Mouse (Mus musculus) limb, embryonic 15.5 days (tissue): ENCODE measurements around the gene Tgfbi. TPM values are rescaled to one million over a fixed set of nuclear protein-coding genes. Genes with fewer than 3 reads are reported as not detected.

Experiments used
- ATAC-seq: fragments of 200-750 bp; cut with Nextera tagmentation; 2 replicates; pipeline ENCODE4 v1.8.0; 2017; ENCODE audit warnings: low read depth, moderate TSS enrichment; ENCODE audit not compliant: insufficient number of reproducible peaks, low FRiP score, low TSS enrichment
- H3K27ac ChIP-seq: fragments of 300-500 bp; sonication (generic); 2 replicates; pipeline ENCODE4 v1.5.1; 2015; ENCODE audit warnings: moderate library complexity, mild to moderate bottlenecking, inconsistent platforms
- H3K27me3 ChIP-seq: fragments of 300-500 bp; sonication (generic); 2 replicates; pipeline ENCODE4 v1.6.1; 2015; ENCODE audit warnings: inconsistent platforms
- H3K36me3 ChIP-seq: fragments of 300-500 bp; sonication (generic); 2 replicates; pipeline ENCODE4 v1.6.1; 2015; ENCODE audit warnings: inconsistent platforms
- H3K4me1 ChIP-seq: fragments of 300-500 bp; sonication (generic); 2 replicates; pipeline ENCODE4 v1.6.1; 2015; ENCODE audit warnings: inconsistent platforms
- H3K4me2 ChIP-seq: fragments of 300-500 bp; sonication (generic); 2 replicates; pipeline ENCODE4 v1.6.1; 2015; ENCODE audit warnings: mild to moderate bottlenecking, inconsistent platforms
- H3K4me3 ChIP-seq: fragments of 300-500 bp; sonication (generic); 2 replicates; pipeline ENCODE4 v1.5.1; 2015; ENCODE audit warnings: mild to moderate bottlenecking, inconsistent platforms
- H3K9ac ChIP-seq: fragments of 300-500 bp; sonication (generic); 2 replicates; pipeline ENCODE4 v1.6.1; 2015; ENCODE audit warnings: inconsistent platforms
- H3K9me3 ChIP-seq: fragments of 300-500 bp; sonication (generic); 2 replicates; pipeline ENCODE4 v1.6.1; 2016; ENCODE audit warnings: inconsistent platforms
- WGBS: fragments of 180-500 bp; shearing (Covaris S2); methylation state at CpG from one replicate; pipeline ENCODE4 v1.1.7; 2015; 5-methylcytosine and 5-hydroxymethylcytosine counted together
- polyA plus RNA-seq: library from polyadenylated mRNA; unstranded; fragments of >200 nt; fragmentation: Nextera tagmentation; extraction: Ambion mirVana; gene quantifications from 2 replicates; pipeline ENCODE4 v1.2.1, GENCODE M21; 2015

Tgfbi gene
- polyA plus RNA-seq, 1 experiment from 2014 or later, result 121 TPM

DNA sequence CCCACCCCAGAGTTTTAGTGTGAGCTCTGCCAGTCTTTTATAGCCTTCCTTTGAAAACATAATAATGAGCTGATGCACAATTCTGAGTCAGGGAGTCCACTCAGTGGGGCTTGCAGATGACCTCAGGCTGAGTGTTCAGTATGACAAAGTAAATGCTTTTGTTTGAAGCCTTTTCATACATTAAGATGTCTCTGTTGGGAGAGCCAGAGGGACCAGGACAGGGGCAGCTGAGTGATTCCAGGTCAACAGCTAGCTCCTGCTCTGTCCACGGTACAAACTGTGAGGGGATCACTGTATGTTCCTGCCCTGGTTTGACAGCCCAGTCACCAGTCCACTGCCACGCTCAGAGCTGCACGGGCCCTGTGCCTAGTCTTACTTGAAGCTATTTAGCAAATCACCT, 26.6 kb upstream of the Tgfbi start:
- WGBS, result 16% methylated on average over 3 of the region's 3 CpGs
- Histone ChIP-seq H3K4me3 (no peak overlapping the region), H3K9ac (no peak overlapping the region), H3K27ac (peak overlapping the region; percentile 91), H3K27me3 (no peaks in the 10 kb centered on the region), H3K36me3 (no peaks in the 10 kb centered on the region), H3K4me2 (no peak overlapping the region), H3K4me1 (peaks cover 28% of the 10 kb centered on the region), H3K9me3 (no peaks in the 10 kb centered on the region)
- no peak for ATAC-seq

DNA sequence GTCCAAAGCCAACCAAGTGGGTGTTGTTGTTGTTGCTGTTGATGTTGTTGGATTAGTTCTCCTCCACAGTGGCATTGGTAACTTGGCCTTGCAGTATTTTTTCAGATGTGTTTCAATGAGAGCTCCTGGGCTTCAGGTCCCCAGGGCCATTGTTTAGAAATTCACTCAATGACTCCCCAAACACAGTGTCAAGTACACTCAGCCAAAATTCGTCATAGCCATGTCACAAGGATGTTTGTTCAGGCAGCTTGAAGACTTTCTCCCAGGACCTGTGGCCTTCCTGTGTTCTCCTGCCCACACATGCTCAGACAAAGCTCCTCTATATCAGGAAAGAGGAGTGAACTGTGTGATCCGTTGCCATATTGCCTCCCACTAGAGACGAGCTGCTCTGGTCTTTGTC, 23.3 kb upstream of the Tgfbi start:
- H3K4me2 ChIP-seq, result no peak overlapping the region
- no peak overlapping the region for H3K4me3 ChIP-seq
- no peaks in the 10 kb centered on the region for H3K36me3 ChIP-seq
- ATAC-seq, result no peak
- no peak overlapping the region for H3K9ac ChIP-seq
- no peaks in the 10 kb centered on the region for H3K27me3 ChIP-seq
- no peaks in the 10 kb centered on the region for H3K9me3 ChIP-seq
- H3K4me1 ChIP-seq, result peaks cover 27% of the 10 kb centered on the region
- 63% methylated on average over 3 of the region's 3 CpGs for WGBS
- no peak overlapping the region for H3K27ac ChIP-seq

DNA sequence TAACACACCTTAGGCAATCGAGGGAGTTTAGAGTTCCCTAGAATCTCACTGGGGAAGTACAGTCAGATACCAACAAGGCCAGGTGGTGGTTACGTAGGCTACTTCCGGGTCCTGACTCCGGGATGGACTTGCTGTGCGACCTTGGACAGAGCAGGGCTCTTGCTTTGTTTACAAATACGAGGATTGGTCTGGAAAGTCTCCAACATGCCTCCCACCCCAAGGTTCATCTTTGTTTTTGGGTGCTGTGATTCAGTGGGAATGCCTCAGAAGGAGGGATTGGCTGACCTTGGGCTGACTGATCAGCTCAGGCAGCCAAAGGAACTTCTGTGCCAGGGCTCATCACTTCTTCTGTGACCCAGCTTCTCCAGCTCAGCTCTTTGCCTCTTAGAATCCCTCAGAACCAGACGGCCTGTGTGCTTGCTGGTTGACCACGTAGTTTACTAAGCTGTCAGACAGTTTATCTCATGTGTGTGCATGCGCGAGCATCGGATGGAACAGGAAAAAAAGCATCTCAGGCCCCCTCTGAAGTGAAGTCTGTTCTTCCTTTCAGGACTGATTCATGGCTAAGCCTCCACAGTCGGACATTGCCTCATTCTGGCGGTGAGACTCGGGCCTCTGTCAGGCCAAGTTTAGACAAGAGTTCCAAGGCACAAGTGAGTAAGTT, 20.7 kb upstream of the Tgfbi start:
- Histone ChIP-seq H3K9ac (no peak overlapping the region), H3K4me1 (peaks cover 12% of the 10 kb centered on the region), H3K36me3 (no peaks in the 10 kb centered on the region), H3K9me3 (no peaks in the 10 kb centered on the region), H3K27ac (no peak overlapping the region; the same call in 1 of the 2 replicates), H3K4me2 (no peak overlapping the region), H3K4me3 (no peak overlapping the region), H3K27me3 (no peaks in the 10 kb centered on the region)
- no peak for ATAC-seq
- WGBS, result 76% methylated on average over 14 of the region's 14 CpGs

DNA sequence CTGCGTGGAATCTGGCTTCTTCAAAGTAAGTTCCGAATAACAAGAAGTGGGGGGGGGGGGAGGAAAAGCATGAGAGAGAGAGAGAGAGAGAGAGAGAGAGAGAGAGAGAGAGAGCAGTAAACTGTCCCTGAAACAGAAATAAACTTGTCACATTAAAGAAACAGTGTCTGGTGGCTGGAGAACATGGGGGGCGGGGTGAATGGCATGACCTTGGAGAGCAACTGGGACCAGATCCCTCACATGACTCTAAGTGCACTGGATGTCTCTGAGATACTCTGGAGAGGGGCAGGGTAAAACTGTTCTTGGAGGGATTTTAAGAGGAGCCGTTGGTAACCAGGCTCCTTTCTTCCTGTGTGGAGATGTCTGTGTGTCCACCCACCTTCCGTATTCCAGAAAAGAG, 19.1 kb upstream of the Tgfbi start:
- Histone ChIP-seq H3K9ac (no peak overlapping the region), H3K27ac (no peak overlapping the region), H3K36me3 (no peaks in the 10 kb centered on the region), H3K27me3 (no peaks in the 10 kb centered on the region), H3K4me1 (peaks cover 25% of the 10 kb centered on the region), H3K4me3 (no peak overlapping the region), H3K4me2 (no peak overlapping the region), H3K9me3 (no peaks in the 10 kb centered on the region)
- no peak for ATAC-seq
- WGBS, result 78% methylated on average over 5 of the region's 5 CpGs

DNA sequence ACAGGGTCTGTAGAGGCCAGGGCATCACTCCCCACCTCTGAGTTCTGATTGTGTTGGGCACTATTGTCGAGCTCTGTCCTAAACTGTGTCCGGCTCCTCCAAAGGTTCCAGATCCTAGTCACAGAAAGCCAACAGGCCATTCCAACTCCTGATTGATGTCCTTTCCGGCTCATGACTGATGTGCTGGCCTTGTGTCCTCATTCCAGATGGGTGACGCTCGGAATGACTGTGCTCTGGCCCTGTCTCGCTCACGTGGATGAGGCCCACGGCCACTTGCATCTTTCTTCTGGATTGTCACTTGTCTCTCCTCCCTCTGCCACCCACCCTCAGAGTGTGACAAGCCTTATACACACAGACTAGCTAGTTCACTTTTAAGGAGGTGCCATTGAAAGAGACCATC, 18.1 kb upstream of the Tgfbi start:
- Histone ChIP-seq H3K4me2 (no peak overlapping the region), H3K4me3 (no peak overlapping the region), H3K9me3 (no peaks in the 10 kb centered on the region), H3K27me3 (no peaks in the 10 kb centered on the region), H3K27ac (no peak overlapping the region), H3K9ac (no peak overlapping the region), H3K4me1 (peaks cover 31% of the 10 kb centered on the region), H3K36me3 (no peaks in the 10 kb centered on the region)
- ATAC-seq, result no peak
- 94% methylated on average over 8 of the region's 8 CpGs for WGBS

DNA sequence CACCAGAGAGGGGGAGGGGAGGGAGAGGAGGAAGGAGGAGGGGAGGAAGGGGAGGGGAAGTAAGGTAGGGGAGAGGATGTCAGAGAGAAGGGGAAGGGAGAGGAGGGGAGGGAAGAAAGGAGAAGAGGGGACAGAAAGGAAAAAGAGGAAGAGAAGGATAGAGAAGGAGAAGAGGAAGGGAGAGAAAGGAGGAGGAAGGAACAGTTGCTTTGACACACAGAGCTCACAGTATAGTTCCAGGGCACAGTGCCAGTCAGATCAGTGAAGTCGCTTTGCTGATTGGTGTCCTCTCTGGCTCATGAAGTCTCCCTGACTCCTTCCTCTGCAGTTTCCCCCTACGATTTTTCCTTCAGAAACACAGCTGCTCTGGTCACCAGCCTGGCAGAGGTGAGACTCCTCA, 17.4 kb upstream of the Tgfbi start:
- Histone ChIP-seq H3K4me2 (no peak overlapping the region), H3K9ac (no peak overlapping the region), H3K36me3 (no peaks in the 10 kb centered on the region), H3K4me3 (no peak overlapping the region), H3K27ac (no peak overlapping the region), H3K4me1 (peaks cover 35% of the 10 kb centered on the region), H3K27me3 (no peaks in the 10 kb centered on the region), H3K9me3 (no peaks in the 10 kb centered on the region)
- WGBS, result 42% methylated on average over 2 of the region's 2 CpGs
- no peak for ATAC-seq

DNA sequence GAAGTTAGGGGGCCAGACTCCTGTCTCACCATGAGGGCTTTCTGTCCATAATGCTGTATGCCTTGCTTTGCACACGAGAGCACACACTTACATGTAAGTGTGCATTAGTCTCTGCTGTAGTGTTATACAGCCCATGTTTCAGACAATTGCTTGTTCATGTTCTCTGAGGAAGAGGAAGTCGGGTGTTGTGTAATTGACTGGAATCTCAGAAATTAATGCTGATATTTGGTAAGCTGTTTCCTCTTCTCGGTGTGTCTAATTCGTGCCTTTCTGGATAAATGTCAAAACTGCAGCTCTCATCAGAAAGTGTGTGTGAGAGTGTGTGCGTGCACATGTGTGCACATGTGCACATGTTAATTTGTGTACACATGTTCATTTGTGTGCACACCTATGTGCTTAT, 16.1 kb upstream of the Tgfbi start:
- H3K9me3 ChIP-seq, result no peaks in the 10 kb centered on the region
- H3K9ac ChIP-seq, result no peak overlapping the region
- H3K4me3 ChIP-seq, result no peak overlapping the region
- H3K36me3 ChIP-seq, result no peaks in the 10 kb centered on the region
- peak overlapping the region; percentile 62; the same call in 1 of the 2 replicates for H3K27ac ChIP-seq
- no peaks in the 10 kb centered on the region for H3K27me3 ChIP-seq
- H3K4me1 ChIP-seq, result peaks cover 46% of the 10 kb centered on the region
- no peak overlapping the region for H3K4me2 ChIP-seq
- WGBS, result 79% methylated on average over 5 of the region's 5 CpGs
- ATAC-seq, result no peak

DNA sequence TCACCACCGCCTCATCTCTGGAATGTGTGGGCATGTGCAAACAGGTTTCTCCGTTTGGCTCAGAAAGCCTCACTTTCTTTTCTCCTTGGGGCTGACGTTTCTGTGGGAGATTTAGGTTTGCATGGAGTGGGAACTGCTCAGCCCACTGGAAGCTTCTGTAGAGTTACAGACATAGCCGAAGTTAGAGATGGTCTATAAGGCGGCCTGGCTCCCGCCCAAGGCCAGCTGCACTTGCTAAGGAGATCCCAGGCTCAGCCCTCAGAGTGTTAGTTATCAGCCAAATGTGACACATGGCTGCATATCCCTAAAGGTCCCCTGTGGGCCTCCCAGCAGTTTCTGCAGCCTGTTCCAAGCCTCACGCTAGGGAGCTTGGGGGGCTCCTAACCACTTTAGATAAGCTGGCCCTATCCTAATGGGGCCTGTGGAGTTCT, 15.3 kb upstream of the Tgfbi start:
- no peak for ATAC-seq
- Histone ChIP-seq H3K9ac (no peak overlapping the region), H3K9me3 (no peaks in the 10 kb centered on the region), H3K4me2 (no peak overlapping the region), H3K4me3 (no peak overlapping the region), H3K4me1 (peaks cover 48% of the 10 kb centered on the region), H3K36me3 (no peaks in the 10 kb centered on the region), H3K27me3 (no peaks in the 10 kb centered on the region), H3K27ac (peak overlapping the region; percentile 62)
- 40% methylated on average over 7 of the region's 7 CpGs for WGBS

DNA sequence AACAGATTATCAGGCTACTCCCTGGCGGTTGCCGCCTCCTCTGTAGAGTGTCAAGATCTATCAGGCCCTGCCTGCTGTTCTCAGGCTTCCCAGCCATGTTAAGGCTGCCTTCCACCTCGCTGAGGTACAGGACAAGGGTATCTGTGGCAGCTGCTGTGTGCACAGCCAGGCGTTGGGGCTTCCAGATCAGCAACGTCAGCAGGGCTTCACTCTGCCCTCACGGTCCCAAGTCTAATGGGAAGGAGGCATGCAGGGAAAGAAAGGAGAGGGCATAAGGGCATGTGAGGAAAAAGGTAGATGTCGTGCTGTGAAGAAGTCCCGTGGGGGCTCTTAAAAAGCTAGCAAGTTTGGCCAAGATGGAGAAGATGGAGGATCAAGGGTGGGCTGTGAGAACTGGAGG, 14.1 kb upstream of the Tgfbi start:
- 68% methylated on average over 8 of the region's 8 CpGs for WGBS
- Histone ChIP-seq H3K9me3 (no peaks in the 10 kb centered on the region), H3K9ac (no peak overlapping the region), H3K4me3 (no peak overlapping the region), H3K36me3 (no peaks in the 10 kb centered on the region), H3K27me3 (no peaks in the 10 kb centered on the region), H3K27ac (peak overlapping the region; percentile 62; the same call in 1 of the 2 replicates), H3K4me1 (peaks cover 59% of the 10 kb centered on the region), H3K4me2 (no peak overlapping the region)
- no peak for ATAC-seq

DNA sequence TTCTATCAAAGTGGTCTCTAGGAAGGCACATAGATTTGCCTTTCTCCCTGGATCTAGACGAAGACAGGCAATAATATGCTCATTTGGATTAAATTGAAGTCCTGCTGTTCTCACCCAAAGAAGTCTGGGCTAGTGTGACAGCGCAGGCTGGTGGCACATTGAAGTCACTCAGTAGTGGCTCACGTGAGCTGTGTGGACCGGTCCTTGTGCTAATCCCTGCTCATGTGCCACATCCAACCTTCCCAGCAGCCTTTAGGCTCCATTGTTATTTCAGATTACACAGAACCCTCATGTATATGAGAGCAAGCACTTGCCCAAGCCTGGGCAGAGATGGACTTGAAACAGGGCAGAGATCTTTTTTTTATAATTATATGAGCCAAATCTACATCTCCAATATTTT, 12.0 kb upstream of the Tgfbi start:
- no peaks in the 10 kb centered on the region for H3K27me3 ChIP-seq
- H3K4me2 ChIP-seq, result no peak overlapping the region
- no peaks in the 10 kb centered on the region for H3K36me3 ChIP-seq
- H3K4me1 ChIP-seq, result peaks cover 73% of the 10 kb centered on the region
- ATAC-seq, result no peak
- H3K9me3 ChIP-seq, result no peaks in the 10 kb centered on the region
- H3K4me3 ChIP-seq, result no peak overlapping the region
- H3K9ac ChIP-seq, result no peak overlapping the region
- WGBS, result 83% methylated on average over 4 of the region's 4 CpGs
- H3K27ac ChIP-seq, result peak overlapping the region; percentile 73

DNA sequence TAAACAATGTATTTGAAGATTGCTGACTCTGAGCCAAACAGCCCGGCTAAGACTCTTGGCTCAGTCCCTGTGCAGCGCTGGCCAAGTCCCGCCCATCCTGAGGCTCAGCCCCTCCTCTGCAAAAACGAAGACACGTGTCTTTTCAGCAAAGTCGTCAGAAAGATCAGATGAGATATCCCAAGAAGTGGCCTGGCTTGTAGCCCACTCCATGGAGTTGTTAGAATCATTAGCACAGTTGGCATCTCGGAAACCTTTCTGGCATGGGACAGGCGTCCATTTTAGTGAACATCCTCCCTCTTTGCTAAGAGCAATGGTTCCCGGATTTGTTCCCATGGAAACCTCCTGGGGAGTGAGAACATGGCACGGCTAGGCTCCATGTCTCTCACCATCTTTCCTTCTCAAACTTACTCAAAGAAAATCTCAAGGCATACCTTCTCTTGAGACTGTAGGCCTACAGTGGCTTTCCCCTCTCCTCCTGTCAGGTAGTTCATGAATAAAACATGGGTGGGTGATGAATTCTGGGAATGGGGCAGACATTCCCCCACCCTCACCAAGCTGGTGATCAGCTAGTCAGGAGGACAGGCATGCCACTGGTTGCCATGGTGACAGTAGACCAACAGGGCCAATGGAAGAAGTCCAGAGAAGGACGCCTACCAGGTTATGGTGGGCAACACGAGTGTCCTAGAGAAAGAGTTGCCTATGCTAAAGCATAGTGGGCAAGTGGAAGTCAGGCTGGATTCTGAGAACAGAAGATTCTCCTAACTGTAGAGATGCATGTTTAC, 11.3 kb upstream of the Tgfbi start:
- peak overlapping the region; percentile 54; the same call in 1 of the 2 replicates for H3K27ac ChIP-seq
- H3K27me3 ChIP-seq, result no peaks in the 10 kb centered on the region
- peaks cover 73% of the 10 kb centered on the region for H3K4me1 ChIP-seq
- no peak overlapping the region for H3K4me2 ChIP-seq
- no peak overlapping the region for H3K4me3 ChIP-seq
- H3K9ac ChIP-seq, result no peak overlapping the region
- H3K9me3 ChIP-seq, result no peaks in the 10 kb centered on the region
- WGBS, result 43% methylated on average over 12 of the region's 12 CpGs
- H3K36me3 ChIP-seq, result no peaks in the 10 kb centered on the region
- ATAC-seq, result no peak

DNA sequence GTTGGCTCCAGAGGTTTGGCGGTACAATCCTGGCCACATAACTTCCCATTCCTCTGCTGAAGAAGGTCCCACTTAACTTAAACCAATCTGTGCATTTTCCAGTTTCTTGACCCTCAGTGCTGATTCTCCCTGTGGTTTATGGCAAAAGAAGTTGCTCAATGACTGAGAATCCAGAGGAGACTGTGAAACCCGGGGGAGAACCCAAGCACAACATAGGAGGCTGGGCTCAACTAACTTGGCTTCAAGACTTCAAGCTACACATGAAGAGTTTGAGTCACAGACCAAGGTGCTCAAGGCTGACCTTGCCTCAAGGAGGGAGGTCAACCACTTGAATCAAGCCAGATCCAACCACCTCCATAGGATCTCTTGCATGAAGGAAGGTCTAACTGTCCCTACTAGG, 9.8 kb upstream of the Tgfbi start:
- Histone ChIP-seq H3K4me3 (no peak overlapping the region), H3K9me3 (no peaks in the 10 kb centered on the region), H3K9ac (no peak overlapping the region), H3K27me3 (no peaks in the 10 kb centered on the region), H3K36me3 (no peaks in the 10 kb centered on the region), H3K27ac (peak overlapping the region; percentile 83), H3K4me2 (no peak overlapping the region), H3K4me1 (peaks cover 62% of the 10 kb centered on the region)
- 84% methylated on average over 2 of the region's 2 CpGs for WGBS
- no peak for ATAC-seq
